Mouse (Mus musculus) liver, embryonic 16.5 days (tissue): ENCODE data around the gene Myh3. TPM values are rescaled to one million over a fixed set of nuclear protein-coding genes. Genes with fewer than 3 reads are reported as not detected.

ENCODE experiments used
- ATAC-seq: fragments of 200-750 bp; cut with Nextera tagmentation; 2 replicates; pipeline ENCODE4 v1.8.0; 2017; ENCODE audit warnings: low read depth, mild to moderate bottlenecking, moderate number of reproducible peaks, moderate library complexity
- H3K27ac ChIP-seq: fragments of 300-500 bp; sonication (generic); 2 replicates; pipeline ENCODE4 v1.5.1; 2014; ENCODE audit warnings: mild to moderate bottlenecking, low read length
- H3K27me3 ChIP-seq: fragments of 300-500 bp; sonication (generic); 2 replicates; pipeline ENCODE4 v1.6.1; 2014; ENCODE audit warnings: low read depth, low read length, mixed read lengths; ENCODE audit not compliant: control insufficient read depth, insufficient read depth
- H3K36me3 ChIP-seq: fragments of 300-500 bp; sonication (generic); 2 replicates; pipeline ENCODE4 v1.6.1; 2014; ENCODE audit warnings: mild to moderate bottlenecking; ENCODE audit not compliant: control insufficient read depth, insufficient read depth
- H3K4me1 ChIP-seq: fragments of 300-500 bp; sonication (generic); 2 replicates; pipeline ENCODE4 v1.6.1; 2014; ENCODE audit warnings: low read depth, low read length, mixed read lengths; ENCODE audit not compliant: control insufficient read depth
- H3K4me2 ChIP-seq: fragments of 300-500 bp; sonication (generic); 2 replicates; pipeline ENCODE4 v1.6.1; 2014; ENCODE audit warnings: low read depth, low read length, mixed read lengths
- H3K4me3 ChIP-seq: fragments of 300-500 bp; sonication (generic); 2 replicates; pipeline ENCODE4 v1.5.1; 2014; ENCODE audit warnings: low read depth, mild to moderate bottlenecking, low read length
- H3K9ac ChIP-seq: fragments of 300-500 bp; sonication (generic); 2 replicates; pipeline ENCODE4 v1.6.1; 2014; ENCODE audit warnings: low read depth, low read length
- H3K9me3 ChIP-seq: fragments of 300-500 bp; sonication (generic); replicated peaks from 2 replicates; pipeline ENCODE4 v1.6.1; 2016; ENCODE audit warnings: low read length; ENCODE audit not compliant: control insufficient read depth
- WGBS: fragments of 180-500 bp; shearing (Covaris S2); extraction: QIAGEN DNeasy Blood & Tissue Kit; methylation state at CpG from one replicate; pipeline ENCODE4 v1.1.7; 2014; ENCODE audit not compliant: insufficient replicate concordance; 5-methylcytosine and 5-hydroxymethylcytosine counted together
- polyA plus RNA-seq: library from polyadenylated mRNA; unstranded; fragments of >200 nt; fragmentation: Nextera tagmentation; extraction: Ambion mirVana; gene quantifications from 2 replicates; pipeline ENCODE4 v1.2.1, GENCODE M21; 2015

Gene Myh3
- polyA plus RNA-seq, 1 experiment from 2014 or later = 7.0 TPM

DNA sequence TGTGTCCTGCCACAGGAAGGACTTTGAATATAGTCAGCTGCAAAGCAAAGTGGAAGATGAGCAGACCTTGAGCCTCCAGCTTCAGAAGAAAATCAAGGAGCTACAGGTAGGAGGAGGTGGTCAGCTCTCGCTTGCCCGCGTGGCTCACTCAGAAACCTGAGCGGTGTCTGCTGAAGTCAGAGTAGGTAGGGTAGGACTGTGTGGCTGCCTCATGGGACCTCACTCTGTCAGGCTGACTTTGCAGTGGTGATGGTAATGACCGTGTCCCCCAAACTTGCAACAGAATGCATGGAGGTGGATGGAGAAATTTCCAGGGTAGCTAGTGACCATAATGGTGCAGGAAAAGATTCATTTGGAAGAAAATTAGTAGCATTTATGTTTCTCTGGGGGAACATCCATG, 15.6 kb downstream of the Myh3 start:
- Histone ChIP-seq H3K9me3 (no peaks in the 10 kb centered on the region), H3K27ac (no peak overlapping the region), H3K27me3 (no peaks in the 10 kb centered on the region), H3K36me3 (no peaks in the 10 kb centered on the region), H3K4me3 (no peak overlapping the region), H3K4me2 (no peak overlapping the region), H3K9ac (no peak overlapping the region), H3K4me1 (no peaks in the 10 kb centered on the region)
- ATAC-seq = no peak
- WGBS = 84% methylated on average over 5 of the region's 5 CpGs

DNA sequence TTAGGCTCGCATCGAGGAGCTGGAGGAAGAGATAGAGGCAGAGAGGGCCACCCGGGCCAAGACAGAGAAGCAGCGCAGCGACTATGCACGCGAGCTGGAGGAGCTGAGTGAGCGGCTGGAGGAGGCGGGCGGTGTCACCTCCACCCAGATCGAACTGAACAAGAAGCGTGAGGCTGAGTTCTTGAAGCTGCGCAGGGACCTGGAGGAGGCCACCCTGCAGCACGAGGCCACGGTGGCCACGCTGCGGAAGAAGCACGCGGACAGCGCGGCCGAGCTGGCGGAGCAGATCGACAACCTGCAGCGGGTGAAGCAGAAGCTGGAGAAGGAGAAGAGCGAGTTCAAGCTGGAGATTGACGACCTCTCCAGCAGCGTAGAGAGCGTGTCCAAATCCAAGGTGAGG, 16.4 kb downstream of the Myh3 start:
- 58% methylated on average over 29 of the region's 29 CpGs for WGBS
- Histone ChIP-seq H3K4me3 (no peak overlapping the region), H3K36me3 (no peaks in the 10 kb centered on the region), H3K4me2 (no peak overlapping the region), H3K27ac (no peak overlapping the region), H3K4me1 (no peaks in the 10 kb centered on the region), H3K27me3 (no peaks in the 10 kb centered on the region), H3K9me3 (no peaks in the 10 kb centered on the region), H3K9ac (no peak overlapping the region)
- no peak for ATAC-seq

DNA sequence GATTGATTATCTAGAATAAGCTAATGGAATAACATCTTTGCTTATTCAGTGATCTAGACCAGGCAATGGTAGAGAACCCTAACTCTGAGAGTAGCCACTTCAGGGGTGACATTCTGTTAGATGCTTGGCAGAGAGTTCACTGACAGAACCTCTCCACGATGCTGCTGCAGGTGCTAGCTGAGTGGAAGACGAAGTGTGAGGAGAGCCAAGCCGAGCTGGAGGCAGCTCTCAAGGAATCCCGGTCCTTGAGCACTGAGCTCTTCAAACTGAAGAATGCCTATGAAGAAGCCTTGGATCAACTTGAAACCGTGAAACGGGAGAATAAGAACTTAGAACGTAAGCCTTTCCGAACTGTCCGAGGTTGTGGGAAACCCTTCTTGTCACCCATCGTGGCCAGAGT, 19.6 kb downstream of the Myh3 start:
- 78% methylated on average over 10 of the region's 10 CpGs for WGBS
- H3K9me3 ChIP-seq = no peaks in the 10 kb centered on the region
- no peak overlapping the region for H3K9ac ChIP-seq
- no peaks in the 10 kb centered on the region for H3K27me3 ChIP-seq
- no peak overlapping the region for H3K4me3 ChIP-seq
- no peaks in the 10 kb centered on the region for H3K36me3 ChIP-seq
- H3K27ac ChIP-seq = no peak overlapping the region
- ATAC-seq = no peak
- no peak overlapping the region for H3K4me2 ChIP-seq
- no peaks in the 10 kb centered on the region for H3K4me1 ChIP-seq

DNA sequence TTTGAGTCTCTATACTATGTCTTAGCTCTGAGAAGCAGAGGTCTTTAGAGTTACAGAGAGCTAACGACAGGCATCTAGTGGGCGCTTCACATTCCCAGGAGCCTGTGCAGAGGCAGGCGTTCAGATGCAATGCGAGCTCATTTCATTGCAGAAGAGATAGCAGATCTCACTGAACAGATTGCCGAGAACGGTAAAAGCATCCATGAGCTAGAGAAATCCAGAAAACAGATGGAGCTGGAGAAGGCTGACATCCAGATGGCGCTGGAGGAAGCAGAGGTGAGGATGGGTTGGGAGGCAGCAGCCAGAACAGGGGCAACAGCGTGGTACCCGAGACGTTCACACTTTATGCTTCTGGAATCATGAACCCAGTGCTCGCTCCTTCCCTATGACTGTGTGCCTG, 20.3 kb downstream of the Myh3 start:
- H3K9ac ChIP-seq = no peak overlapping the region
- H3K4me3 ChIP-seq = no peak overlapping the region
- no peaks in the 10 kb centered on the region for H3K27me3 ChIP-seq
- H3K36me3 ChIP-seq = no peaks in the 10 kb centered on the region
- ATAC-seq = no peak
- no peak overlapping the region for H3K4me2 ChIP-seq
- 72% methylated on average over 11 of the region's 11 CpGs for WGBS
- no peaks in the 10 kb centered on the region for H3K4me1 ChIP-seq
- H3K9me3 ChIP-seq = no peaks in the 10 kb centered on the region
- no peak overlapping the region for H3K27ac ChIP-seq

DNA sequence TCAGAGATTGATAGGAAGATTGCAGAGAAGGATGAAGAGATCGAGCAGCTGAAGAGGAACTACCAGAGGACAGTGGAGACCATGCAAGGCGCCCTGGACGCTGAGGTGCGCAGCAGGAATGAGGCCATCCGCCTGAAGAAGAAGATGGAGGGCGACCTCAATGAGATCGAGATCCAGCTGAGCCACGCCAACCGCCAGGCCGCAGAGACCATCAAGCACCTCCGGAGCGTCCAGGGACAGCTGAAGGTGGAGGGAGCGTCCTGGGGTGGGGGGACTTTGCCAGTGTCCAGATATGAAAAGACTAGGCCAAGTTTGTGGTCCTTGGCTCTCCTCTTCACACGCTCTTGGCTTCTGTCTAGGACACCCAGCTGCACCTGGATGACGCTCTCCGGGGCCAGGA, 21.1 kb downstream of the Myh3 start:
- no peaks in the 10 kb centered on the region for H3K4me1 ChIP-seq
- no peak overlapping the region for H3K27ac ChIP-seq
- no peaks in the 10 kb centered on the region for H3K27me3 ChIP-seq
- H3K36me3 ChIP-seq = no peaks in the 10 kb centered on the region
- no peak overlapping the region for H3K4me3 ChIP-seq
- 84% methylated on average over 16 of the region's 16 CpGs for WGBS
- H3K4me2 ChIP-seq = no peak overlapping the region
- H3K9ac ChIP-seq = no peak overlapping the region
- ATAC-seq = no peak
- no peaks in the 10 kb centered on the region for H3K9me3 ChIP-seq

DNA sequence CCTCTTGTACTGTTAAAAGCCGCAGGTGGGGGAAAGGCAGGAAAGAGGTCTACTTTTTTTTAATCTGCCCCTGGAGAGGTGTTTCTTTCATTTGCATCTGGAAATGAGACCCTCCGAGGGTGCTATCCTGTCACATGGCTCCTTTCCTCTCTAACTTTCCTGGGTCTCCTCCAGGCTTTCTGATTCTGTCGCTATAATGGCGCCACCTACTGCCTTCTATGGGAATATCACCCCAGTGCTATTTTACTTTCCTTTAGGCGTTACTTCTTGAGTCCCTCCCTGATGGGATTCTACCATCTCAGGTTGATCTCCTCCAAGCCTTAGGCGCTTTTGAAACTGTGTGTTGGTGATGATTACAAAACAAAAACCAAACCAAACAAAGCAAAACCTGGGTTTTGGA, 22.1 kb downstream of the Myh3 start:
- H3K4me1 ChIP-seq = no peaks in the 10 kb centered on the region
- no peak overlapping the region for H3K4me3 ChIP-seq
- H3K27me3 ChIP-seq = no peaks in the 10 kb centered on the region
- no peak overlapping the region for H3K9ac ChIP-seq
- 19% methylated on average over 6 of the region's 6 CpGs for WGBS
- no peak for ATAC-seq
- no peak overlapping the region for H3K27ac ChIP-seq
- H3K4me2 ChIP-seq = no peak overlapping the region
- no peaks in the 10 kb centered on the region for H3K9me3 ChIP-seq
- H3K36me3 ChIP-seq = no peaks in the 10 kb centered on the region

DNA sequence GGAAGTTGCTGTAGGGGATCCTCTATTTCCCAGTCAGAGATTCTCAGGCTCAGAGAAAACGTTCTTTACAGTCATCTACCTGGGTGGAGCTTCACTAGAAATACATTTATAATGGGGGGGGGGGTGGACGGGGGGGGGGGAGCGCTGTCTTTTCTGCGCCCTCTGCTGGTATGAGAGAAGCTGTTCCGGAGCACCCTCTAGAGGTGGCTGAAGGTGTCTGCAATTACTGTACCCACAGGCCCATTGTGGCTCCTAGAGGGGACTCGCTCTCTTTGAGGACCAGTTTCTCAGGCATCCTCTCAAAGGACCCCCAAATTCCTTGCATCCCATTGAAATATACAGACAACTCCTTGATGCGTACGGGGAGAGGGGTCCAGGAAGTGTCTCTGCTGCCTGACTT, 23.6 kb downstream of the Myh3 start:
- H3K4me2 ChIP-seq = no peak overlapping the region
- no peaks in the 10 kb centered on the region for H3K4me1 ChIP-seq
- H3K9me3 ChIP-seq = no peaks in the 10 kb centered on the region
- H3K27ac ChIP-seq = no peak overlapping the region
- H3K36me3 ChIP-seq = no peaks in the 10 kb centered on the region
- H3K4me3 ChIP-seq = no peak overlapping the region
- H3K27me3 ChIP-seq = no peaks in the 10 kb centered on the region
- no peak for ATAC-seq
- WGBS = 25% methylated on average over 6 of the region's 8 CpGs
- H3K9ac ChIP-seq = no peak overlapping the region

DNA sequence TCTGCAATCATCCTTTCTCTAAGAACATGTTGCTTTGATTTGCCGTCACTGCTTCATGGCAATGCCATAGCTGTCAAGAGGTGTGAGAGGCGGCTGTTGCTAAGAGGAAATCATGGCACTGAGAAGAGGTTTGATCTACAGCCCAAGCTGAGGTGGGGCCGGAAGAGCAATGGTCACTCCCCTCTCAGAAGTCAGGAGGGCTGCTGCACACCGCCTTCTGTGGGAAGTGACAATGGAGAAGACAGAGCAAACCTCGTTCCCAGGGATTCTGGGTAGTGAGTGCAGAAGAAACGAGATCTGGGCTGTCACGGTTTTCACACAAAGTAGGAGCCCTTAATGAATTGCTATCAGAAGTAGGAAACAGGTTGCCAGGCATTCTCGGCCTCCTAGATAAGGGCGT, 25.2 kb downstream of the Myh3 start:
- Histone ChIP-seq H3K9ac (no peak overlapping the region), H3K36me3 (no peaks in the 10 kb centered on the region), H3K27me3 (no peaks in the 10 kb centered on the region), H3K4me3 (no peak overlapping the region), H3K9me3 (no peaks in the 10 kb centered on the region), H3K4me2 (no peak overlapping the region), H3K27ac (no peak overlapping the region), H3K4me1 (no peaks in the 10 kb centered on the region)
- WGBS = 58% methylated on average over 9 of the region's 9 CpGs
- ATAC-seq = no peak

DNA sequence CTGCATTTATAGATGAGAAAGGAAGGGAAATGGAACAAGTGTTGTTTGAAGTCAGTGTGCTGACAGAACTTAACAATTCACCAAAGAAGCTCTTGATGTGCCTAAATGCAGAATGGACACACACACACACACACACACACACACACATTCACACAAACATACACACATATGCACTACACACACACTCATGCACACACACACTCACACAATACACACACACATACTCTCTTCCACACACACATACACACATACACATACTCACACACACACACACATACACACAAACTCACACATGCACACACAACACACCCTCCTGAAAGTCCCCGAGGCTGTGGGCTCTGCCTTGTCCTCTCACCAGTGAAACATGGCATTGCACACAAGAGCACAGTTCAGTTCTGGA, 26.1 kb downstream of the Myh3 start:
- H3K4me3 ChIP-seq = no peak overlapping the region

DNA sequence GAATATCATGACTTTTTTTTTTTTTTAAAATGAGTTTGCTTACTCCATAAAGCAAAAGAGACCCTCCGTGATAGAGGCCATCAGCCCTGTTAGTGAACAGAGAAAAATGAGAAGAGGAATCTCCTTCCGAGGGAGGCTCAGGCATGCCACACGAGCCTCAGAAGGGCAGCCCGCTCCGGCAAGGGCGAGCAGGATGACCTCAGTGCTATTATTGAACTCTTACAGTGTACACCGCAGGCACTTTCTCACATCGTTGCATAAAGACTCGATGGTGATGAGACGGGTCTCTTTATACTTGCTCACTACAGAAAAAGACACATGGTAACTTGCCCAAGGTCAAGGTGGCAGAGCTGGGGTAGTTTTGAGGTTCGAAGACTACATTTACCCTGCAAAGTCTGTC, 26.6 kb downstream of the Myh3 start:
- Histone ChIP-seq H3K9ac (no peak overlapping the region), H3K9me3 (no peaks in the 10 kb centered on the region), H3K27me3 (no peaks in the 10 kb centered on the region), H3K27ac (no peak overlapping the region), H3K4me1 (no peaks in the 10 kb centered on the region), H3K4me2 (no peak overlapping the region), H3K36me3 (no peaks in the 10 kb centered on the region), H3K4me3 (no peak overlapping the region)
- WGBS = 58% methylated on average over 11 of the region's 11 CpGs
- ATAC-seq = no peak

More for the DNA sequence above, 26.1 kb downstream of the Myh3 start:
- Histone ChIP-seq H3K9me3 (no peaks in the 10 kb centered on the region), H3K27me3 (no peaks in the 10 kb centered on the region), H3K9ac (no peak overlapping the region), H3K27ac (no peak overlapping the region), H3K4me1 (no peaks in the 10 kb centered on the region), H3K36me3 (no peaks in the 10 kb centered on the region), H3K4me2 (no peak overlapping the region)
- ATAC-seq = no peak
- WGBS = 52% methylated on average over 1 of the region's 1 CpGs
